Mouse (Mus musculus) erythroblast, embryonic 14.5 days (primary cell): Measurements from ENCODE around the gene Epgn.

Experiments used
- GATA1 ChIP-seq: IDR thresholded peaks from 2 replicates; pipeline ENCODE4 v1.6.1; 2012; ENCODE audit warnings: low read length, inconsistent platforms, mixed read lengths
- TAL1 ChIP-seq: IDR thresholded peaks from 3 replicates; pipeline ENCODE4 v1.6.1; 2012; ENCODE audit warnings: low read length, inconsistent platforms, mixed read lengths

DNA sequence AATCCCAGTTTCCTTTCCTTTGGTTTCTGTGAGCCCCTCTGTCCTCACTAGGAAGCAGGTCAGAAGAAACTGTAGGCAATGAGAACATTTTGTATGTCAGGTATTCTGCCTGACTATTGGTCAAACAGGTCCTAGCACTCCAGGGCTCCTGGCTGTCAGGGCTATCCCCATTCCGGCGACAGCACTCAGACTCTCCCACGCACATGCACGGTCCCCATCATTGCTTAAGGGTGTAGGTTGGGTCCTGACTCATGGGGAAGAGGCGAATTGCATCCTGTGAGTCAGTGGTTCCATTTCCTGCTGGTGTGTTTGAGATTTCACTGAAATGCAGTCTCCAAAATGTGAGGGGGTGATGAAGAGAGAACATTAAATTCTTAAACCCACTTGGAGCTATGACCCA, 55.8 kb downstream of the Epgn start:
- TF ChIP-seq GATA1, result no peak
- TF ChIP-seq TAL1, result no peak
